Mouse (Mus musculus): ENCODE measurements at regions not wholly inside any gene's neighbourhood (a gene's known extent, or its start where the extent isn't known, plus 50 kb on each side); places are given as distances from the start of the nearest gene placed in this dataset.

- DNase-seq: no peak
Measured at GRCm38 (mm10) chr11:112839721-112840494, 57.9 kb downstream of the Sox9 start.

GRCm38 (mm10) chr11:112840495-112840828, 58.4 kb downstream of the Sox9 start:
- DNase-seq: no peak

GRCm38 (mm10) chr11:112844258-112844901, 62.4 kb downstream of the Sox9 start:
- DNase-seq: no peak

GRCm38 (mm10) chr11:112847146-112847545, 65.1 kb downstream of the Sox9 start:
- DNase-seq: no peak

DNA sequence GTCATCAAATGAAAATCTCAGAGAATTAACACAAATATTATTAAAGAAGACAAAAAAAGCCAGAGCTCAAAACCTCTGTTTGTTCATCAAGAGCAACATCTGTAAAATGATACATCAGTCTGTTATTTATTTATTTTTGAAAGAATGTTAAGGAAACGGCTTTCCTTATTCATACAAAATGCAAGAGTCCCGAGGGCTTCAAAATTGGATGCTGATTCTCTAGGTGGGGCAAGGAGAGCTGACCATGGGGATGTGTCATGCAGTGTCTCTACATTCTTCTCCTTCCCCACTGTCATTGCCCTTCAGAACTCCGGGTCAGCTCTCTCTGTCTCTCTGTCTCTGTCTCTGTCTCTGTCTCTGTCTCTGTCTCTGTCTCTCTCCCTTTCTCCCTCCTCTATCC, 65.8 kb downstream of the Sox9 start:
- no peak for DNase-seq

GRCm38 (mm10) chr11:112849974-112850373, 68.0 kb downstream of the Sox9 start:
- DNase-seq: peak; percentile 11

GRCm38 (mm10) chr11:112850532-112851272, 68.7 kb downstream of the Sox9 start:
- DNase-seq: no peak

DNA sequence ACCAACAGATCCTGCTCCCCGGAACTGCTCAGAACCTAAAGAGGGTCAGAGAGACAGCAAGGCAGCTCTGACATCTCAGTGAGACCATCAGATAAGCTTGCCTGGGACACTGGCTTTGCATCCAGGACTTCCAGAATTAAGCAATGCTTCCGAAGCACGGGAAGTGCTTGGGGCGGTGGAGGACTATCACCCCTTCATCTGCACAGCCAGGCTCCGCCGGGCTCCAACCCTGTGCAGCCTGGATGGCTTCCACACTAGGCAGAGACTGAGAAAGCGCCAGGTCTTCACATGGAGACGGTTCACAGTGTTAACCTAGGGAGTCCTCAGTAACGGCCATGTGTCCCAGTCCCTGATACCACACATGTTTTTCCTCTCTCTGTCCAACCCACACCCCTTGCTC, 69.3 kb downstream of the Sox9 start:
- no peak for DNase-seq

DNA sequence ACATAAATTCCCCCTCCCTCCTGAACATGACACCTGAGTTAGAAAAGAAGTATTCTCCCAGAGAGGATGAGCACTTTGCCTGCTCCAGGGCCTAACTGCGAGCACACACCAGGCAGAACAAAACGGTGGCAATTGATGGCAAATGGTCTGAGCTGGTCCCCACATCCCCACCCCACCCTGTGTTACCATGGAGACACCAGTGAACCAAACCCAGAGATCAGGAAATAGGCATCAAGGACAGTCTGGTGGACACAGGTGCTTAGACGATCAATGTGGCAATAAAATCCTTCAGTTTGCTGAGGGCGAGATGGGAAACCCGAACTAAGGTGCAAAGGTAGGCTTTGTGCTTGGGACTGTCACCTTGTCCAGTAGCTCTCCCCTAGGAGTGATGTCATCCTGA, 74.0 kb downstream of the Sox9 start:
- DNase-seq: no peak

- no peak for DNase-seq
Measured at GRCm38 (mm10) chr11:112859309-112859708, 77.3 kb downstream of the Sox9 start.

GRCm38 (mm10) chr11:112860797-112861196, 78.8 kb downstream of the Sox9 start:
- no peak for DNase-seq

- DNase-seq: no peak
Measured at GRCm38 (mm10) chr11:112861233-112861632, 79.2 kb downstream of the Sox9 start.

GRCm38 (mm10) chr11:112865836-112866235, 83.8 kb downstream of the Sox9 start:
- no peak for DNase-seq

DNA sequence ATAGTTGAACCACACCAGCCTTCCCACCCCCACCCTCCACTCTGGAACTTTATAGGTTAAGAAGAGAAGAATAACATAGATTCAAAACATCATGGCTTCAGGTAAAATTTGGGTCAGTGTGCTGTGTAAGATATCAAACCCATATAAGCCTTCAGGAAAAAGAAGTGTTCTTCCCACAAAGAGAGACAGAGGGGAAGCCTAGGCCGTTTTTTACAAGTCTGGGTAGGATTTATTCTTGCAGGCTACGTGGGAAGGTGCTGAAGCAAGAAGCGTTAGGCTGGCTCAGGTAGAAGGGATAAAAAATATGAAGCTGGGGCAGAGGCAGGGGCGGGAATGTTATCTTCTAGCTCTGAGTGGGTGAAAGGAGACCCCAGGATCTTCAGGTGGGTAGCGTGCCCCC, 87.5 kb downstream of the Sox9 start:
- DNase-seq: no peak

DNA sequence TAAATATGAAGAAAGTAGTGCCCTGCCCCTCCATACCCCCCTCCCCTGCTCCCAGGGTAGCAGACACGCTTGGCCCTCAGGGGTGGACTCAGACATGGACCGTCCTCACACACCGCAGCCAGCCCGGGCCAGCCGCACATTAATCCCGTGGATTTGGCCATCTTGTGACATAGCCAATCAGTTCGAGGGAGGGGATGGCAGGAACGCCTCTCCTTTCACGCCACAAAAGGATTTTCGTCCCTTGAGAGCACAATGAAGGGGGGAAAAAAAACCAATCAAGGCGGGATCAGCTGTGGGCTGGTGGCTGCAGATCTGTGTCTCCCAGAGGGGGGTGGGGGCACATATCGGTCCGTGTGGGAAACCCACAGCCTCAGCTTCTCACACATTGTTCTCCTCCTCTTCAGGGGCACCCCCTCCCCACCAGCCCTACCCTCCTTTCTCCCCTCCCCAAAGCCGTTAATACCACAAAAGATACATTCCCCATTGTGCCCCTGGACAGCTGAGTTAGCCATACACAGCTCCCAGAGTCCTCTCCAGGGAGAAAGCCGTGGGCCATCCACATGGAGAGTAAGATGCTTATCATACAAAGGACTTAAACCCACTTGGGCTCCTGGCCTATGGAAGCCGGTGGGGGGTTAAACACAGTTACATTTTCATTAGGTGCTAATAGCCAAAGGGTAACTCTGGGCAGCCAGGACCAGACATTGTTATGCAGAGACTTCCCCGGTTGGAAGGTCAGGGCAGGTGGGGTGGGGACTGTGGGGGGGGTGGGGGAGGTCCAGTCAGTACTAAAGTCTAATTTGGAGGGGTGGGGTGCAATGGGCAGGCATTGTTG, 88.4 kb downstream of the Sox9 start:
- DNase-seq: no peak

DNA sequence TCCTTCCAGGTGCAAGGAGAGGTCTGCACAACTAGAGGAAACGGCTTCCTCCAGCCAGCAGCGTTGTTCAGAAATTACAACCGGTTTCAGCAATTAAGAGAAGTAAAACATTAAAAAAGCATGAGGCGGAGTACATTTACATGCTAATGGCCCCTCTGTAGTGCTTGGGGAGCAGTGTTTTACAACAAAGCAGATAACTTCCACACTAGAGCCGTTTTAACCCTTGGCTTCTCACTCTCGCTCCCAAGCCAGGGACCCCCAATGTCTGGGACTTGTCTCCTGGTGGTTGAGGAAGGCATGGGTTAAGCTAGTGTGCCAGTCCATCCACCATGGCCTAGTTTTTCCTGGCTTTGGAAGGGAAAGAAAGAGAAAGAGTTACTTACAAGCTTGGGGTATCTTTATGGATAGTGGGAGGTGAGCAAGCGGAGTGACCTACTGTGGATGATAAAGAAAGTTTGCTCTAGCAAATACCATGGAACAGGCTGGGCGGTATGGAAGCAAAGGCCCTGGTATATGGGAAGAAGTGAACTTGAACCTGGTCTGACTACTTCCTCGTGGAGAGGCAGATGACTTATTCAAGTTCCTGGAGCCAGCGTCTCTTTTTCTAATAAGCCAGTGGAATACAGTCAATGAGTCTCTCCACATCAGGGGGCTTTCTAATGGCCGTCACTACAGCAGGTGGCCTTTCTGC, 90.8 kb downstream of the Sox9 start:
- DNase-seq: no peak

GRCm38 (mm10) chr11:112874239-112874638, 92.2 kb downstream of the Sox9 start:
- DNase-seq: no peak

GRCm38 (mm10) chr11:112876226-112876625, 94.2 kb downstream of the Sox9 start:
- no peak for DNase-seq

- no peak for DNase-seq
Measured at GRCm38 (mm10) chr11:112878436-112878835, 96.4 kb downstream of the Sox9 start.

GRCm38 (mm10) chr11:112880736-112881135, 98.7 kb downstream of the Sox9 start:
- DNase-seq: no peak

- no peak for DNase-seq
Measured at GRCm38 (mm10) chr11:112885336-112885940, 103.4 kb downstream of the Sox9 start.
